Mouse (Mus musculus): ENCODE results near the gene Rbm38. TPM values are rescaled to one million over a fixed set of nuclear protein-coding genes. Genes with fewer than 3 reads are reported as not detected.
A peak's percentile ranks its signal among the peaks of the same experiment; 100 is the strongest.

The Rbm38 gene
- polyA plus RNA-seq, 1 experiment from 2014 or later, result 108 TPM

- H3K27ac ChIP-seq, result peak overlapping the region; percentile 81
- peak overlapping the region; percentile 89 for H3K4me2 ChIP-seq
- H3K4me1 ChIP-seq (replicated peaks), result peaks cover 55% of the 10 kb centered on the region
- ATAC-seq (replicated peaks; ENCODE audit: insufficient number of reproducible peaks, insufficient read depth, low FRiP score, low read depth), result peak; percentile 54
- 8% methylated on average over 8 of the region's 8 CpGs for WGBS
- no peaks in the 10 kb centered on the region for H3K9me3 ChIP-seq (replicated peaks)
- peaks cover 26% of the 10 kb centered on the region for H3K36me3 ChIP-seq
- peak overlapping the region; percentile 25; the same call in 1 of the 2 replicates for H3K9ac ChIP-seq
- no peaks in the 10 kb centered on the region for H3K27me3 ChIP-seq
- 0 out of 2 replicates have a peak overlapping the region, but pooled peaks have one; percentile 8 for H3K4me3 ChIP-seq
Measured at GRCm38 (mm10) chr2:173018618-173019017, 1.7 kb upstream of the Rbm38 start.

GRCm38 (mm10) chr2:173019322-173019721 is 976 bp upstream of the Rbm38 start:
- no peaks in the 10 kb centered on the region for H3K9me3 ChIP-seq (replicated peaks)
- ATAC-seq (replicated peaks; ENCODE audit: insufficient number of reproducible peaks, insufficient read depth, low FRiP score, low read depth), result no peak
- H3K4me2 ChIP-seq, result peak overlapping the region; percentile 89
- peaks cover 59% of the 10 kb centered on the region for H3K4me1 ChIP-seq (replicated peaks)
- WGBS, result 20% methylated on average over 9 of the region's 9 CpGs
- H3K36me3 ChIP-seq, result peaks cover 22% of the 10 kb centered on the region
- H3K27ac ChIP-seq, result peak overlapping the region; percentile 81
- H3K9ac ChIP-seq, result peak overlapping the region; percentile 40
- no peaks in the 10 kb centered on the region for H3K27me3 ChIP-seq
- peak overlapping the region; percentile 45 for H3K4me3 ChIP-seq

GRCm38 (mm10) chr2:173019790-173020189 is 508 bp upstream of the Rbm38 start:
- Histone ChIP-seq H3K4me3 (peak overlapping the region; percentile 45), H3K4me2 (peak overlapping the region; percentile 89), H3K27me3 (no peaks in the 10 kb centered on the region), H3K36me3 (peaks cover 19% of the 10 kb centered on the region), H3K4me1 (replicated peaks) (peaks cover 59% of the 10 kb centered on the region), H3K9me3 (replicated peaks) (no peaks in the 10 kb centered on the region), H3K27ac (peak overlapping the region; percentile 81), H3K9ac (peak overlapping the region; percentile 40)
- WGBS, result under 1% methylated on average over 29 of the region's 29 CpGs
- ATAC-seq (replicated peaks; ENCODE audit: insufficient number of reproducible peaks, insufficient read depth, low FRiP score, low read depth), result peak; percentile 74

- H3K36me3 ChIP-seq, result peaks cover 5% of the 10 kb centered on the region; the same call in 1 of the 2 replicates
- H3K27ac ChIP-seq, result peak overlapping the region; percentile 76
- H3K9me3 ChIP-seq (replicated peaks), result no peaks in the 10 kb centered on the region
- peak overlapping the region; percentile 73 for H3K9ac ChIP-seq
- peak overlapping the region; percentile 81 for H3K4me3 ChIP-seq
- peak overlapping the region; percentile 77 for H3K4me2 ChIP-seq
- H3K4me1 ChIP-seq (replicated peaks), result peaks cover 75% of the 10 kb centered on the region
- under 1% methylated on average over 54 of the region's 54 CpGs for WGBS
- ATAC-seq (replicated peaks; ENCODE audit: insufficient number of reproducible peaks, insufficient read depth, low FRiP score, low read depth), result peak; percentile 71
- no peaks in the 10 kb centered on the region for H3K27me3 ChIP-seq
Measured at GRCm38 (mm10) chr2:173021633-173022055, 1.3 kb downstream of the Rbm38 start.

GRCm38 (mm10) chr2:173022056-173022681 is 1.9 kb downstream of the Rbm38 start:
- H3K27ac ChIP-seq, result peak overlapping the region; percentile 76
- WGBS, result under 1% methylated on average over 51 of the region's 51 CpGs
- no peaks in the 10 kb centered on the region for H3K27me3 ChIP-seq

GRCm38 (mm10) chr2:173022813-173023212 is 2.5 kb downstream of the Rbm38 start:
- no peaks in the 10 kb centered on the region for H3K9me3 ChIP-seq (replicated peaks)
- ATAC-seq (replicated peaks; ENCODE audit: insufficient number of reproducible peaks, insufficient read depth, low FRiP score, low read depth), result no peak
- peak overlapping the region; percentile 77 for H3K4me2 ChIP-seq

More at GRCm38 (mm10) chr2:173022056-173022681, 1.9 kb downstream of the Rbm38 start:
- H3K4me3 ChIP-seq, result peak overlapping the region; percentile 81
- H3K4me2 ChIP-seq, result peak overlapping the region; percentile 77
- peaks cover 7% of the 10 kb centered on the region; the same call in 1 of the 2 replicates for H3K36me3 ChIP-seq
- ATAC-seq (replicated peaks; ENCODE audit: insufficient number of reproducible peaks, insufficient read depth, low FRiP score, low read depth), result peak; percentile 7; the same call in 1 of the 2 replicates
- peak overlapping the region; percentile 73 for H3K9ac ChIP-seq
- H3K9me3 ChIP-seq (replicated peaks), result no peaks in the 10 kb centered on the region
- H3K4me1 ChIP-seq (replicated peaks), result peaks cover 81% of the 10 kb centered on the region

GRCm38 (mm10) chr2:173023371-173023851 is 3.1 kb downstream of the Rbm38 start:
- WGBS, result 55% methylated on average over 7 of the region's 7 CpGs

More at GRCm38 (mm10) chr2:173022813-173023212, 2.5 kb downstream of the Rbm38 start:
- Histone ChIP-seq H3K27me3 (no peaks in the 10 kb centered on the region), H3K4me3 (peak overlapping the region; percentile 81), H3K27ac (peak overlapping the region; percentile 76), H3K4me1 (replicated peaks) (peaks cover 84% of the 10 kb centered on the region), H3K9ac (peak overlapping the region; percentile 73), H3K36me3 (peaks cover 9% of the 10 kb centered on the region; the same call in 1 of the 2 replicates)
- 23% methylated on average over 10 of the region's 10 CpGs for WGBS

GRCm38 (mm10) chr2:173023966-173024365 is 3.7 kb downstream of the Rbm38 start:
- H3K27ac ChIP-seq, result peak overlapping the region; percentile 47
- ATAC-seq (replicated peaks; ENCODE audit: insufficient number of reproducible peaks, insufficient read depth, low FRiP score, low read depth), result no peak
- peaks cover 84% of the 10 kb centered on the region for H3K4me1 ChIP-seq (replicated peaks)
- 40% methylated on average over 4 of the region's 4 CpGs for WGBS
- H3K27me3 ChIP-seq, result no peaks in the 10 kb centered on the region
- H3K4me3 ChIP-seq, result peak overlapping the region; percentile 81
- no peaks in the 10 kb centered on the region for H3K9me3 ChIP-seq (replicated peaks)
- H3K4me2 ChIP-seq, result peak overlapping the region; percentile 77
- H3K9ac ChIP-seq, result peak overlapping the region; percentile 73
- peaks cover 15% of the 10 kb centered on the region; the same call in 1 of the 2 replicates for H3K36me3 ChIP-seq

More at GRCm38 (mm10) chr2:173023371-173023851, 3.1 kb downstream of the Rbm38 start:
- peak overlapping the region; percentile 77 for H3K4me2 ChIP-seq
- no peaks in the 10 kb centered on the region for H3K9me3 ChIP-seq (replicated peaks)
- no peak for ATAC-seq (replicated peaks; ENCODE audit: insufficient number of reproducible peaks, insufficient read depth, low FRiP score, low read depth)
- peaks cover 84% of the 10 kb centered on the region for H3K4me1 ChIP-seq (replicated peaks)
- H3K9ac ChIP-seq, result peak overlapping the region; percentile 73
- no peaks in the 10 kb centered on the region for H3K27me3 ChIP-seq
- H3K27ac ChIP-seq, result peak overlapping the region; percentile 76
- peak overlapping the region; percentile 81 for H3K4me3 ChIP-seq
- peaks cover 13% of the 10 kb centered on the region; the same call in 1 of the 2 replicates for H3K36me3 ChIP-seq

- no peak for ATAC-seq (replicated peaks; ENCODE audit: insufficient number of reproducible peaks, insufficient read depth, low FRiP score, low read depth)
- Histone ChIP-seq H3K27ac (peak overlapping the region; percentile 47), H3K9ac (peak overlapping the region; percentile 73), H3K9me3 (replicated peaks) (no peaks in the 10 kb centered on the region), H3K4me3 (peak overlapping the region; percentile 81), H3K36me3 (peaks cover 15% of the 10 kb centered on the region; the same call in 1 of the 2 replicates), H3K4me1 (replicated peaks) (peaks cover 84% of the 10 kb centered on the region), H3K27me3 (no peaks in the 10 kb centered on the region), H3K4me2 (peak overlapping the region; percentile 77)
- WGBS, result 63% methylated on average over 8 of the region's 8 CpGs
Measured at GRCm38 (mm10) chr2:173024392-173024791, 4.1 kb downstream of the Rbm38 start.

- H3K9ac ChIP-seq, result peak overlapping the region; percentile 73; the same call in 1 of the 2 replicates
- no peaks in the 10 kb centered on the region for H3K9me3 ChIP-seq (replicated peaks)
- no peaks in the 10 kb centered on the region for H3K27me3 ChIP-seq
- H3K36me3 ChIP-seq, result peaks cover 15% of the 10 kb centered on the region; the same call in 1 of the 2 replicates
- no peak for ATAC-seq (replicated peaks; ENCODE audit: insufficient number of reproducible peaks, insufficient read depth, low FRiP score, low read depth)
- H3K27ac ChIP-seq, result peak overlapping the region; percentile 47
- H3K4me1 ChIP-seq (replicated peaks), result peaks cover 84% of the 10 kb centered on the region
- H3K4me3 ChIP-seq, result peak overlapping the region; percentile 81
- 18% methylated on average over 4 of the region's 4 CpGs for whole genome bisulfite sequencing
- H3K4me2 ChIP-seq, result peak overlapping the region; percentile 77
Measured at GRCm38 (mm10) chr2:173024938-173025337, 4.6 kb downstream of the Rbm38 start.

- Histone ChIP-seq H3K4me3 (peak overlapping the region; percentile 81), H3K9me3 (replicated peaks) (no peaks in the 10 kb centered on the region), H3K36me3 (peaks cover 19% of the 10 kb centered on the region; the same call in 1 of the 2 replicates), H3K27ac (peak overlapping the region; percentile 52), H3K27me3 (no peaks in the 10 kb centered on the region), H3K4me1 (replicated peaks) (peaks cover 88% of the 10 kb centered on the region), H3K4me2 (peak overlapping the region; percentile 77), H3K9ac (peak overlapping the region; percentile 36)
- ATAC-seq (replicated peaks; ENCODE audit: insufficient number of reproducible peaks, insufficient read depth, low FRiP score, low read depth), result no peak
- WGBS, result 51% methylated on average over 5 of the region's 5 CpGs
Measured at GRCm38 (mm10) chr2:173026286-173026685, 6.0 kb downstream of the Rbm38 start.
